Mouse (Mus musculus): ENCODE results near the gene Nop58.

GRCm38 (mm10) chr1:59734076-59734475 is 49.3 kb downstream of the Nop58 start:
- TF ChIP-seq GATA1 (IDR thresholded peaks at IDR 0.05; ENCODE audit: borderline replicate concordance, low read length) (no peak), FLI1 (IDR thresholded peaks at IDR 0.05; ENCODE audit: low read length) (no peak)

Data from megakaryocyte, embryonic 14.5 days (primary cell).